ENCODE assay signal across 12 mouse cellular contexts in genomic region chr4:32106664-32107171, GRCm38 (mm10).
DNase-seq lines count a peak whose midpoint lies in the region; ATAC-seq and TF ChIP-seq lines count a peak whose summit lies in the region.
"Had no signal": no experiment of that assay in that cellular context is flagged by ENCODE, and none has a peak within 500 bp of the region (broad histone marks: within the 10 kb centered on the region; RNA-seq: fewer than 3 reads in every experiment).

No protein-coding gene starts in this region.

- H3K27me3 ChIP-seq in heart, embryonic 16.5 days (ENCODE audit: control insufficient read depth, insufficient read depth, low read length), result no peaks in the 10 kb centered on the region
- no peaks in the 10 kb centered on the region for H3K27me3 ChIP-seq in heart, adult 2 months (ENCODE audit: control insufficient read depth, insufficient read depth, low read length)
- no peaks in the 10 kb centered on the region for H3K27me3 ChIP-seq in midbrain, embryonic 10.5 days (ENCODE audit: low read depth, poor library complexity, severe bottlenecking)
- H3K27me3 ChIP-seq in kidney, embryonic 16.5 days (ENCODE audit: insufficient read depth, low read length), result no peaks in the 10 kb centered on the region
- no peaks in the 10 kb centered on the region for H3K27me3 ChIP-seq in intestine, embryonic 16.5 days (replicated peaks; ENCODE audit: control insufficient read depth, insufficient read depth, low read length)
- H3K27me3 ChIP-seq: neural tube, embryonic 12.5 days had no signal

- no peaks in the 10 kb centered on the region for H3K36me3 ChIP-seq in heart, embryonic 16.5 days (ENCODE audit: control insufficient read depth, insufficient read depth)
- H3K36me3 ChIP-seq in heart, adult 2 months (ENCODE audit: control insufficient read depth, insufficient read depth, low read length), result no peaks in the 10 kb centered on the region
- no peaks in the 10 kb centered on the region for H3K36me3 ChIP-seq in midbrain, embryonic 10.5 days
- no peaks in the 10 kb centered on the region for H3K36me3 ChIP-seq in kidney, embryonic 16.5 days (ENCODE audit: insufficient read depth, low read length)
- H3K36me3 ChIP-seq in intestine, embryonic 16.5 days (ENCODE audit: control insufficient read depth, insufficient read depth, low read length), result no peaks in the 10 kb centered on the region
- H3K36me3 ChIP-seq: neural tube, embryonic 12.5 days had no signal

- no peak overlapping the region for H3K4me3 ChIP-seq in heart, embryonic 16.5 days (ENCODE audit: low read length)
- H3K4me3 ChIP-seq in heart, adult 2 months, result no peak overlapping the region
- H3K4me3 ChIP-seq in midbrain, embryonic 10.5 days, result no peak overlapping the region
- no peak overlapping the region for H3K4me3 ChIP-seq in kidney, embryonic 16.5 days (ENCODE audit: low read length)
- H3K4me3 ChIP-seq in intestine, embryonic 16.5 days (ENCODE audit: low read length), result no peak overlapping the region
- H3K4me3 ChIP-seq: neural tube, embryonic 12.5 days had no signal

- TF ChIP-seq CTCF in heart, adult 2 months (IDR thresholded peaks at IDR 0.05), result no peak

- intact Hi-C loops in heart, adult 2 months (cut with DNase I), result no loop called here

- 8% methylated on average over 5 of the region's 5 CpGs for WGBS in heart, embryonic 16.5 days
- 14% methylated on average over 5 of the region's 5 CpGs for WGBS in heart, adult 2 months
- WGBS in midbrain, embryonic 10.5 days, result 9% methylated on average over 5 of the region's 5 CpGs
- 28% methylated on average over 5 of the region's 5 CpGs for WGBS in kidney, embryonic 16.5 days
- WGBS in intestine, embryonic 16.5 days, result 34% methylated on average over 5 of the region's 5 CpGs

- no peak for TF ChIP-seq POLR2A in heart, adult 2 months (IDR thresholded peaks at IDR 0.05; ENCODE audit: insufficient read depth, low read depth, low read length)

- peak overlapping the region; percentile 29; the same call in 1 of the 2 replicates for H3K27ac ChIP-seq in heart, embryonic 16.5 days (ENCODE audit: low read length)
- H3K27ac ChIP-seq in heart, adult 2 months, result no peak overlapping the region
- H3K27ac ChIP-seq in midbrain, embryonic 10.5 days (replicated peaks), result peak overlapping the region; percentile 53; the same call in 1 of the 2 replicates
- no peak overlapping the region for H3K27ac ChIP-seq in kidney, embryonic 16.5 days (ENCODE audit: low read length)
- H3K27ac ChIP-seq in intestine, embryonic 16.5 days (ENCODE audit: low read length), result no peak overlapping the region
- H3K27ac ChIP-seq: neural tube, embryonic 12.5 days had no signal

- DNase-seq in heart, adult 2 months, result no peak
- peak; percentile 33 to 40 for DNase-seq in frontal cortex, postnatal 36 days (ENCODE audit: low spot score in 2 of 2)
- no peak for DNase-seq in midbrain, embryonic 10.5 days (ENCODE audit: low spot score)
- DNase-seq in telencephalon, adult 2 months (ENCODE audit: low read depth, low spot score), result peak; percentile 51
- DNase-seq in cerebellum, adult 8-10 months, result no peak
- DNase-seq: adrenal gland, adult 8-10 months; gastrocnemius, postnatal 14 days; layer of hippocampus, adult 9-11 months had no signal

- 0 out of 2 replicates have a peak, but pooled peaks have one; percentile 28 for ATAC-seq in heart, embryonic 16.5 days (replicated peaks; ENCODE audit: extremely low read depth, insufficient read depth, low FRiP score)
- no peak for ATAC-seq in kidney, embryonic 16.5 days (ENCODE audit: low FRiP score, low TSS enrichment)
- no peak for ATAC-seq in intestine, embryonic 16.5 days

- no peak for TF ChIP-seq EP300 in heart, adult 2 months (IDR thresholded peaks at IDR 0.05; ENCODE audit: insufficient read depth, low read depth, low read length)

- peak overlapping the region; percentile 29; the same call in 1 of the 2 replicates for H3K4me2 ChIP-seq in heart, embryonic 16.5 days (ENCODE audit: low read depth, low read length)
- H3K4me2 ChIP-seq in kidney, embryonic 16.5 days (replicated peaks; ENCODE audit: low read depth, low read length), result no peak overlapping the region
- H3K4me2 ChIP-seq in intestine, embryonic 16.5 days (ENCODE audit: low read depth, low read length), result no peak overlapping the region
- H3K4me2 ChIP-seq: neural tube, embryonic 12.5 days had no signal

- no peaks in the 10 kb centered on the region for H3K79me2 ChIP-seq in heart, adult 2 months (replicated peaks; ENCODE audit: control insufficient read depth, insufficient read depth, low read length)

- H3K9me3 ChIP-seq in heart, embryonic 16.5 days (replicated peaks; ENCODE audit: control insufficient read depth, low read length), result no peaks in the 10 kb centered on the region
- H3K9me3 ChIP-seq in midbrain, embryonic 10.5 days (replicated peaks), result no peaks in the 10 kb centered on the region
- no peaks in the 10 kb centered on the region for H3K9me3 ChIP-seq in kidney, embryonic 16.5 days (ENCODE audit: low read length)
- no peaks in the 10 kb centered on the region for H3K9me3 ChIP-seq in intestine, embryonic 16.5 days (ENCODE audit: control insufficient read depth, low read length)
- H3K9me3 ChIP-seq: neural tube, embryonic 12.5 days had no signal

- H3K9ac ChIP-seq in heart, embryonic 16.5 days (ENCODE audit: low read length), result no peak overlapping the region
- H3K9ac ChIP-seq in heart, adult 2 months (ENCODE audit: low read depth, low read length), result no peak overlapping the region
- no peak overlapping the region for H3K9ac ChIP-seq in kidney, embryonic 16.5 days (replicated peaks; ENCODE audit: low read length)
- H3K9ac ChIP-seq in intestine, embryonic 16.5 days (ENCODE audit: low read depth, low read length), result no peak overlapping the region
- H3K9ac ChIP-seq: neural tube, embryonic 12.5 days had no signal

- peaks cover 9% of the 10 kb centered on the region for H3K4me1 ChIP-seq in heart, embryonic 16.5 days (ENCODE audit: control insufficient read depth, insufficient read depth, low read length)
- no peaks in the 10 kb centered on the region for H3K4me1 ChIP-seq in heart, adult 2 months (ENCODE audit: control insufficient read depth, insufficient read depth, low read length)
- H3K4me1 ChIP-seq in midbrain, embryonic 10.5 days, result peaks cover 10% of the 10 kb centered on the region
- H3K4me1 ChIP-seq in kidney, embryonic 16.5 days (ENCODE audit: insufficient read depth, low read length), result no peaks in the 10 kb centered on the region
- no peaks in the 10 kb centered on the region for H3K4me1 ChIP-seq in intestine, embryonic 16.5 days (ENCODE audit: control insufficient read depth, insufficient read depth, low read length)

Comparison
In these comparisons a context has a peak if more than half of its experiments do, and no peak if none do; other contexts are left out.
1. H3K27ac ChIP-seq: peak in heart, embryonic 16.5 days (single experiment) and midbrain, embryonic 10.5 days (single experiment); none in heart, adult 2 months (single experiment), kidney, embryonic 16.5 days (single experiment) and intestine, embryonic 16.5 days (single experiment).
2. DNase-seq: peak in frontal cortex, postnatal 36 days (2 of 2) and telencephalon, adult 2 months (single experiment); none in heart, adult 2 months (0 of 2), midbrain, embryonic 10.5 days (single experiment) and cerebellum, adult 8-10 months (single experiment).